Comparison of ENCODE assay signal across 13 mouse cellular contexts in genomic region chrX:169676313-169676712, GRCm38 (mm10).
"Had no signal": no experiment of that assay in that cellular context is flagged by ENCODE, and none has a peak within 500 bp of the region (broad histone marks: within the 10 kb centered on the region; RNA-seq: fewer than 3 reads in every experiment).

No protein-coding gene starts in this region.

- ATAC-seq: lung, postnatal 0 days had no signal

- H3K9ac ChIP-seq: limb, embryonic 13.5 days; liver, embryonic 15.5 days; midbrain, embryonic 12.5 days; neural tube, embryonic 15.5 days had no signal

- H3K9me3 ChIP-seq: limb, embryonic 13.5 days; liver, embryonic 15.5 days; midbrain, embryonic 12.5 days; neural tube, embryonic 15.5 days had no signal

- H3K4me2 ChIP-seq: limb, embryonic 13.5 days; liver, embryonic 11.5 days; liver, embryonic 15.5 days; midbrain, embryonic 12.5 days; neural tube, embryonic 15.5 days had no signal

- H3K27ac ChIP-seq: layer of hippocampus, adult 2 months; limb, embryonic 13.5 days; liver, embryonic 15.5 days; midbrain, embryonic 12.5 days; neural tube, embryonic 15.5 days; stomach, postnatal 0 days had no signal

- H3K27me3 ChIP-seq: liver, embryonic 15.5 days had no signal

- DNase-seq: kidney, postnatal 10 days; kidney, postnatal 4 days; lung, postnatal 36 days; right cerebral cortex, adult 18-20 months; thymus, postnatal 4 days had no signal

- H3K4me3 ChIP-seq: layer of hippocampus, adult 2 months; limb, embryonic 13.5 days; liver, embryonic 15.5 days; midbrain, embryonic 12.5 days; neural tube, embryonic 15.5 days had no signal

- H3K36me3 ChIP-seq: limb, embryonic 13.5 days; liver, embryonic 15.5 days; midbrain, embryonic 12.5 days; neural tube, embryonic 15.5 days had no signal

- H3K4me1 ChIP-seq: limb, embryonic 13.5 days; liver, embryonic 15.5 days; midbrain, embryonic 12.5 days; neural tube, embryonic 15.5 days had no signal
